Mouse (Mus musculus): ENCODE measurements at regions not wholly inside any gene's neighbourhood (a gene's known extent, or its start where the extent isn't known, plus 50 kb on each side); places are given as distances from the start of the nearest gene placed in this dataset.

DNA sequence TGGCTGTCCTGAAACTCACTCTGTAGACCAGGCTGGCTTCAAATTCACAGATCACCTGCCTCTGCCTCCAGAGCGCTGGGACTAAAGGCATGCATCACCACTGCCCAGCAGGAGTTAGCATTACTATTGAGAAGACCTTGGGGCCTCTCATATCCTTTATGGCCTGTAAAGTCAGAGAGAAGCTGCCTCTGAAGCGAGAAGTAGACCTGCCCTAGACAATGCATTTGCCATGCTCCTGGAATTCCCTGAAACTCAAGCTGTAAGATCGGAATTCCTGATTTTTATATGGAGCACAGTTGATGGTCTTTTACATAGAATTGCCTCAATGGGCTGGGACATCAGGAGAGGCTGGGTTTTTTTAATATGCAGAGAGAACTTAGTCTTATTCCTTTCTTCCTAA lies 174.0 kb upstream of the Tenm3 start:
- no peak for TF ChIP-seq CTCF (conservative IDR thresholded peaks at IDR 0.05)
- H3K4me3 ChIP-seq: no peak overlapping the region
- H3K27ac ChIP-seq: no peak overlapping the region
- DNase-seq (ENCODE audit: low spot score in 2 of 2): no peak

- TF ChIP-seq CTCF (conservative IDR thresholded peaks at IDR 0.05): no peak
- no peak overlapping the region for H3K4me3 ChIP-seq
- H3K27ac ChIP-seq: no peak overlapping the region
- DNase-seq (ENCODE audit: low spot score in 2 of 2): no peak
Measured at GRCm38 (mm10) chr8:49015701-49016100, 171.9 kb upstream of the Tenm3 start.

DNA sequence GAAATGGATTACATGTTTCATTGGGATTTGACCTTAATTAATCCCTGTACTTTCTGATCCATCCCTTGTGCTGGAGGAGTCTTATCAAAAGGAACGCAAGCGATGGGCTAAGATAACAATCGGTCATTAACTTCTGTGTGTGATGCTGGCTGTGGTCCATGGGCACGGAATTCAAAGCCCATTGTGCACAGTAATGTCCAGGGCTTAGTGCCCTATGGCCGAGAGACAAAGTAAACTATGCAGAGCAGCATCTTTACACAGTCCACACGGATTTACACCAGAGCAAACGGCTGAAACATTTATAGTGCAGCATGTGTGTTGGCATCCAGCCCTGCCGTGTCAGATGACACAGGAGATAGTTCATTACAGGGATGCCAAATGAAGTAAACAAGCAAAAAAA lies 171.4 kb upstream of the Tenm3 start:
- H3K4me3 ChIP-seq: no peak overlapping the region
- no peak overlapping the region for H3K27ac ChIP-seq
- TF ChIP-seq CTCF (conservative IDR thresholded peaks at IDR 0.05): no peak
- DNase-seq (ENCODE audit: low spot score in 2 of 2): no peak

DNA sequence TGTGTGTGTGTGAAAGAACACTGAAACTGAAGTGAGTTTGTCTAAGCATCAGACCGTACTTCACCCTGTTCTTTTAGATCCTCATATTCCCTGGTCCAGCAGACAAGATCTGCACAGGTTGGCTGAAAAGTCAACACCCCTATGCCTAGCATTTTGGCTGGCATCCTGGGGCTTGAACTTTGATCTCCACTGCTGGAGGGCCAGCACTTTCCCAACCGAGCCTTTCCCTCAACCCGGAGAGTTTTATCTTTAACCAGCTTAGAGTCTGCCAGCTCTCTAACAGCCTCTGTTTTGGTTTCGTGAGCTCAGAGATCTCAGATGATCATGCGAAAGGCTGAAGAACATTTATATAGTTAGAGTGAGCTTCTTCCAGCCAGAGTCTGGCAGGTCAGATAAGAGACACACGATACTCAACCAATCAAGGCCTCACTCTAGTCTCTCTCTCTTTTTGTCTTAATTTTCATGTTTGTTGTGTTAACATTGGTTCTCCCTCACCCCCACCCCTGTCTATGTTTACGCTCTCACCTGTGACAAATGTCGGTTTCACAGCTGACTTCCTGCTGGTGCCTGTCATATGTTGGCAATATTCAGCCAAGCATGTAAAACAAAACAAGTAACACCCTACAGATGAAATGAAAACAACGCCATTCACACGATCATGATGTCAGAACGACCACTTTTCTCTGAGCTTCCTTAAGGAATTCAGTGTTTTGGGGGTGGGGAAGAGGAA lies 162.7 kb upstream of the Tenm3 start:
- Histone ChIP-seq H3K27ac (no peak overlapping the region), H3K4me3 (no peak overlapping the region)
- TF ChIP-seq CTCF (conservative IDR thresholded peaks at IDR 0.05): no peak
- DNase-seq (ENCODE audit: low spot score in 2 of 2): no peak

DNA sequence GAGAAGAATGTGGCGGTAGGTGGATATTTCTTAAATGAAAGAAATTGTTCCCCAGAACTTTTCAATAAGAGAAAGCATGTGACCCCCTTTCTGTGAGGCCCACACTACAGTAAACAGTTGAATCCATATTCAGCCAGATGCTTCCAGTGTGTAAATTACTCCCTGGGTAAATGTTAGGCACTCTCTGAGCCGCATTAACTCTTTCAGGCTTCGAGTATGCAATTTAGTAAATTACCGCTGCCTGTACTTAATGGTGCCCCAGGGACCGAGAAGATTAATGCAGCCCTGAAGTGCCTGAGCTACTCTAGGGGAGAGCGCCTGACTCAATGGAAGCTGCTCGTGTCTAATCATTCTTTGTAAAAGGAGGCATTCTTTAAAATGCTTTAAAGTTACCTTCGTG lies 137.9 kb upstream of the Tenm3 start:
- no peak overlapping the region for H3K27ac ChIP-seq
- no peak for DNase-seq (ENCODE audit: low spot score in 2 of 2)
- no peak for TF ChIP-seq CTCF (conservative IDR thresholded peaks at IDR 0.05)
- no peak overlapping the region for H3K4me3 ChIP-seq

- TF ChIP-seq CTCF (conservative IDR thresholded peaks at IDR 0.05): no peak
- Histone ChIP-seq H3K4me3 (no peak overlapping the region), H3K27ac (no peak overlapping the region)
- DNase-seq (ENCODE audit: low spot score in 2 of 2): no peak
Measured at GRCm38 (mm10) chr8:48980755-48981154, 137.0 kb upstream of the Tenm3 start.

- Histone ChIP-seq H3K4me3 (no peak overlapping the region), H3K27ac (no peak overlapping the region)
- no peak for TF ChIP-seq CTCF (conservative IDR thresholded peaks at IDR 0.05)
- DNase-seq (ENCODE audit: low spot score in 2 of 2): no peak
Measured at GRCm38 (mm10) chr8:48970655-48971054, 126.9 kb upstream of the Tenm3 start.

DNA sequence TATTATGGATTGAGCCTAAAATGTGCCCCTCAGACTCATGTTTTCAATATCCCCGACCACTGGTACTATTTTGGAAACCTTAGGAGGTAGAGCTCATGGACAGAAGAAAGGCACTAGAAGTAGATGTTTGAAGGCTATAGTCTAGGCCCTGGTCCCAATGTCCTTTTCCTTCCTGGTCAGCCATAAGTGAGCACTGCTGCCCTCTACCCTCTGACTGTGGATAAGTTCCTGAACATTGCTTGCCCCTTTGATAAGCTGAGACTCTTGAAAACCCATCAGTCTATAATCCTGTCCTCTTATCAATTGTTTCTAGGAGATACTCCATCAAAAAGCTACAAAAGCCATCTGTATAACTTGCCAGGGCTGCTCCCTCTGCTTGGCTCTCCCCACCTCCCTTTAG lies 121.2 kb upstream of the Tenm3 start:
- DNase-seq (ENCODE audit: low spot score in 2 of 2): no peak
- Histone ChIP-seq H3K27ac (no peak overlapping the region), H3K4me3 (no peak overlapping the region)
- peak; percentile 15; the same call in 1 of the 2 replicates for TF ChIP-seq CTCF (conservative IDR thresholded peaks at IDR 0.05)

DNA sequence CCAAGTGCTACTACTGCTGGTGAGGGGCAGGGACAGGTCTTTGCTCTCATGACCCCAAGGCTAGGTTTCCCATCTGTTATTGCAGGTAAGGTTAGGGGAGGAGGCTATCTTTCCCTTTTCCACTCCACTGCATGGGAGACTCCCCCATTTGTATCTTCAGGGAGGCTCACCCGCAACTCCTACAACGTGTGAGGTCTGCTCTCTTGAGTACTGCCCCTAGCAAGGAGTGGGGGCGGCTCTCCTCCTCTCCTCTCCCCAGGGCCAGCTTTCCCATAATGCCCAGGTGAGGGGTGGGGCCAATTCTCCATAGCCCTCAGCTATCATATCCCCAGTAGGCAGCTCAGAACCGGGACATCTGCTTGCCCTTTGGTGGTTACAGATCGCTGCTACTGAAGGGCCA lies 113.9 kb upstream of the Tenm3 start:
- DNase-seq (ENCODE audit: low spot score in 2 of 2): no peak
- Histone ChIP-seq H3K27ac (no peak overlapping the region), H3K4me3 (no peak overlapping the region)
- no peak for TF ChIP-seq CTCF (conservative IDR thresholded peaks at IDR 0.05)

- H3K4me3 ChIP-seq: no peak overlapping the region
- no peak for DNase-seq (ENCODE audit: low spot score in 2 of 2)
- no peak overlapping the region for H3K27ac ChIP-seq
- no peak for TF ChIP-seq CTCF (conservative IDR thresholded peaks at IDR 0.05)
Measured at GRCm38 (mm10) chr8:48951412-48951811, 107.7 kb upstream of the Tenm3 start.

GRCm38 (mm10) chr8:48944177-48944576 lies 100.4 kb upstream of the Tenm3 start:
- Histone ChIP-seq H3K4me3 (no peak overlapping the region), H3K27ac (no peak overlapping the region)
- no peak for TF ChIP-seq CTCF (conservative IDR thresholded peaks at IDR 0.05)
- DNase-seq (ENCODE audit: low spot score in 2 of 2): no peak

GRCm38 (mm10) chr8:48937144-48937543 lies 93.4 kb upstream of the Tenm3 start:
- Histone ChIP-seq H3K4me3 (no peak overlapping the region), H3K27ac (no peak overlapping the region)
- DNase-seq (ENCODE audit: low spot score in 2 of 2): no peak
- no peak for TF ChIP-seq CTCF (conservative IDR thresholded peaks at IDR 0.05)

- no peak for TF ChIP-seq CTCF (conservative IDR thresholded peaks at IDR 0.05)
- DNase-seq (ENCODE audit: low spot score in 2 of 2): no peak
- no peak overlapping the region for H3K4me3 ChIP-seq
- no peak overlapping the region for H3K27ac ChIP-seq
Measured at GRCm38 (mm10) chr8:48927135-48927534, 83.4 kb upstream of the Tenm3 start.

GRCm38 (mm10) chr8:48915275-48915674 lies 71.5 kb upstream of the Tenm3 start:
- H3K27ac ChIP-seq: no peak overlapping the region
- TF ChIP-seq CTCF (conservative IDR thresholded peaks at IDR 0.05): peak; percentile 30
- H3K4me3 ChIP-seq: no peak overlapping the region
- DNase-seq (ENCODE audit: low spot score in 2 of 2): no peak
